Mouse (Mus musculus) megakaryocyte-erythroid progenitor cell, adult 5 weeks (primary cell): ENCODE results near the gene Gm6482. TPM values are rescaled to one million over a fixed set of nuclear protein-coding genes. Genes with fewer than 3 reads are reported as not detected.

Experiments used
- polyA plus RNA-seq: library from polyadenylated mRNA; stranded (reverse); fragments of >175 nt; gene quantifications from 2 replicates; pipeline ENCODE4 v1.2.3, GENCODE M21; 2012

Gene Gm6482
- not detected in 2 replicates for polyA plus RNA-seq

DNA sequence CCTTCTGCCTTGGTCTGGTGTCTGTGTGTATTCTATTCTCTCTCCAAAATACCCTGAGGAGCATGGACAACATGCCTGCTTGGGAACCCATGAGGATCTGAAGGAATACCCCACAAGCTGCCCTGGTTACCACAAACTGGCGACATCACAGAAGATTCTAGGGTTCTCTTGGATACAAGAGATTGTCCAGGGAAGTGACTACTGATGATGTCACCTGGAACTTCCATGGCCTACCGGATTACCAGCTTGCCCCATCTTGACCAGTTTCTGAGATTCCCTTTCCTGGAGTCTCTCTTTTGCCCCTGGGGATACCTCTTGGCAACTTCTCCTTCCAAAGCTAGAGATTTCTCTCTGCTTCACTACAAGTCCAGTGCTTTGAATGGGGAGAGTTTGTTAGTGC lies at the start of gene Gm6482:
TSS of gene Gm6482 (minus strand) at position 101 of the 400 bp plus-strand sequence.

DNA sequence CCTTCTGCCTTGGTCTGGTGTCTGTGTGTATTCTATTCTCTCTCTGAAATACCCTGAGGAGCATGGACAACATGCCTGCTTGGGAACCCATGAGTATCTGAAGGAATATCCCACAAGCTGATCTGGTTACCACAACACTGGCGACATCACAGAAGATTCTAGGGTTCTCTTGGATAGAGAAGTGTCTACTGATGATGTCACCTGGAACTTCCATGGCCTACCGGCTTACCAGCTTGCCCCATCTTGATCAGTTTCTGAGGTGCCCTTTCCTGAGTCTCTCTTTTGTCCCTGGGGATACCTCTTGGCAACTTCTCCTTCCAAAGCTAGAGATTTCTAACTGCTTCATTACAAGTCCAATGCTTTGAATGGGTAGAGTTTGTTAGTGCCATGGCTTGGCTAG lies 45.3 kb upstream of the Gm6482 start, which contains the start of gene Gm7954:
TSS of gene Gm7954 (minus strand) at position 101 of the 400 bp plus-strand sequence.

DNA sequence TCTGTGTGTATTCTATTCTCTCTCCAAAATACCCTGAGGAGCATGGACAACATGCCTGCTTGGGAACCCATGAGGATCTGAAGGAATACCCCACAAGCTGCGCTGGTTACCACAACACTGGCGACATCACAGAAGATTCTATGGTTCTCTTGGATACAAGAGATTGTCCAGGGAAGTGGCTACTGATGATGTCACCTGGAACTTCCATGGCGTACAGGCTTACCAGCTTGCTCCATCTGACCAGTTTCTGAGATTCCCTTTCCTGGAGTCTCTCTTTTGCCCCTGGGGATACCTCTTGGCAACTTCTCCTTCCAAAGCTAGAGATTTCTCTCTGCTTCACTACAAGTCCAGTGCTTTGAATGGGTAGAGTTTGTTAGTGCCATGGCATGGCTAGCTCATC lies 21.8 kb downstream of the Gm6482 start, which contains the start of gene Gm7945:
TSS of gene Gm7945 (minus strand) at position 101 of the 400 bp plus-strand sequence.

Other genes starting within 250 kb of the Gm6482 start
- gene Sftpd, start 223.1 kb downstream of the Gm6482 start, polyA plus RNA-seq, result not detected in 2 replicates
- gene Gm2832, start 129.5 kb downstream of the Gm6482 start, polyA plus RNA-seq, result not detected in 2 replicates
- not detected in 2 replicates for gene Gm5798, start 59.7 kb downstream of the Gm6482 start, polyA plus RNA-seq
- not detected in 2 replicates for gene Gm7945, start 21.9 kb downstream of the Gm6482 start, polyA plus RNA-seq
- gene Gm7954, start 45.2 kb upstream of the Gm6482 start, polyA plus RNA-seq, result not detected in 2 replicates
- gene Gm3486, start 81.2 kb upstream of the Gm6482 start, polyA plus RNA-seq, result not detected in 2 replicates
- not detected in 2 replicates for gene Gm7970, start 147.3 kb upstream of the Gm6482 start, polyA plus RNA-seq
- not detected in 2 replicates for gene 1700049E17Rik2, start 164.9 kb upstream of the Gm6482 start, polyA plus RNA-seq
- gene Gm3072, start 216.3 kb upstream of the Gm6482 start, polyA plus RNA-seq, result not detected in 2 replicates
- not detected in 2 replicates for gene Gm3676, start 238.2 kb upstream of the Gm6482 start, polyA plus RNA-seq